Mouse (Mus musculus): ENCODE measurements around the gene Gm42906. TPM values are rescaled to one million over a fixed set of nuclear protein-coding genes. Genes with fewer than 3 reads are reported as not detected.

Gene Gm42906
- polyA plus RNA-seq, 1 experiment from 2014 or later: not detected

DNA sequence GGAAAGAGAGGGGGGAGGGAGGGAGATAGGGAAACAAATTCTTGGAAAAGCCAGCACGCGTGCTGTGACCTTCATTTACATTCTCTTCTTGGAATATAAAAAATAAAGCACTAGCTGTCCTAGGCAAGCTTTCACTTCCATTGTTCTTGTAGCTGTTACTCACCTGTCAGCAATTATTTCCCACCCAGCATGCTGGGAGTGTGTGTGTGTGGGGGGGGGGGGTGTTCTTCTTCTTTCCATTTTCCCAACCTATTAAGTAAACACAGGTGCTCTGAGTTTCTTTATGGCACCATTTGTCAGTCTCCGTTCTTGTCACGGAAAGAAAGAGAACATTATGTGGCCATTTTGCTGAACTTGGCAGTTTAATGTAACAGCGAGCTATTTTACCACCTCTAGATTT, 409.0 kb downstream of the Gm42906 start:
- Histone ChIP-seq H3K9ac (replicated peaks; ENCODE audit: low read depth, low read length) (no peak overlapping the region), H3K36me3 (ENCODE audit: control insufficient read depth, insufficient read depth, low read length) (no peaks in the 10 kb centered on the region), H3K9me3 (ENCODE audit: control insufficient read depth, low read depth, low read length) (0 out of 2 replicates have a peak, but pooled peaks cover 3% of the 10 kb centered on the region), H3K4me2 (replicated peaks; ENCODE audit: low read depth, low read length) (no peak overlapping the region), H3K27ac (ENCODE audit: low read length) (peak overlapping the region; percentile 41; the same call in 1 of the 2 replicates), H3K4me3 (ENCODE audit: low read depth, low read length) (no peak overlapping the region), H3K4me1 (ENCODE audit: control insufficient read depth, insufficient read depth, low read length) (peaks cover 18% of the 10 kb centered on the region; the same call in 1 of the 2 replicates), H3K27me3 (ENCODE audit: control insufficient read depth, insufficient read depth, low read length) (no peaks in the 10 kb centered on the region)
- ATAC-seq (ENCODE audit: insufficient number of reproducible peaks, insufficient read depth, low FRiP score, low read depth): no peak
- 28% methylated on average over 5 of the region's 5 CpGs for WGBS

DNA sequence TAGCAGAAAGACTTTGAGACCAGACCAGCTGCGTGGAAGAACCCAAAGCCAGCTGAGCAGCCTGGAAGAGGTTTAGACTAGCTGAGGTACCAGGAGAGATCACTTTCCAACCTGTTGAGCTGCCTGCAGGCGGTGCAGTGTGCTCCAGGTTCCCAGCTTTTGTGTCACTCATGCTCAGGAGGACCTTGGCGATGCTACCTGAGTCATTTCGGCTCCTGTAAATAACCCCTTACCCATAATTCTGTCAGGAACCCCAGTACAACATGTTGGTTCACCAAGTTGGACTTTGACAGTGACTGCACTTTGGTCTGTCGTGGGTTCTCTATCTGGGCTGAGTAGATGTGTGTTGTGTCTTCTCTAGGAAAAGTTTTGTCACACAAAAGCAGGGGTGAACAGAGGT, 409.5 kb downstream of the Gm42906 start:
- H3K4me2 ChIP-seq (replicated peaks; ENCODE audit: low read depth, low read length): no peak overlapping the region
- H3K9me3 ChIP-seq (ENCODE audit: control insufficient read depth, low read depth, low read length): 0 out of 2 replicates have a peak, but pooled peaks cover 3% of the 10 kb centered on the region
- H3K27me3 ChIP-seq (ENCODE audit: control insufficient read depth, insufficient read depth, low read length): no peaks in the 10 kb centered on the region
- no peak overlapping the region for H3K9ac ChIP-seq (replicated peaks; ENCODE audit: low read depth, low read length)
- H3K36me3 ChIP-seq (ENCODE audit: control insufficient read depth, insufficient read depth, low read length): no peaks in the 10 kb centered on the region
- 76% methylated on average over 5 of the region's 5 CpGs for WGBS
- H3K4me1 ChIP-seq (ENCODE audit: control insufficient read depth, insufficient read depth, low read length): peaks cover 18% of the 10 kb centered on the region; the same call in 1 of the 2 replicates
- H3K27ac ChIP-seq (ENCODE audit: low read length): 0 out of 2 replicates have a peak overlapping the region, but pooled peaks have one; percentile 23
- H3K4me3 ChIP-seq (ENCODE audit: low read depth, low read length): no peak overlapping the region
- no peak for ATAC-seq (ENCODE audit: insufficient number of reproducible peaks, insufficient read depth, low FRiP score, low read depth)

Other genes with a start within 250 kb of the Gm42906 start
- 14.1 and 18.9 TPM in 2 replicates for gene Stard13, start 194.3 kb downstream of the Gm42906 start, polyA plus RNA-seq (2014; fragmentation: Nextera tagmentation; extraction: Ambion mirVana)
- gene Vmn2r18, start 177.9 kb upstream of the Gm42906 start, polyA plus RNA-seq (2014; fragmentation: Nextera tagmentation; extraction: Ambion mirVana): 0.13 TPM in 1 of 2 replicates, not detected in the other
- 92.9 and 104 TPM in 2 replicates for gene Rfc3, start 223.1 kb upstream of the Gm42906 start, polyA plus RNA-seq (2014; fragmentation: Nextera tagmentation; extraction: Ambion mirVana)

All from stomach, embryonic 14.5 days (tissue).